Mouse (Mus musculus) liver, embryonic 14.5 days (tissue): ENCODE measurements at regions not wholly inside any gene's neighbourhood (a gene's known extent, or its start where the extent isn't known, plus 50 kb on each side); places are given as distances from the start of the nearest gene placed in this dataset.
A peak's percentile ranks its signal among the peaks of the same experiment; 100 is the strongest.

Source experiments
- ATAC-seq: fragments of 200-750 bp; cut with Nextera tagmentation; 2 replicates; pipeline ENCODE4 v1.8.0; 2017; ENCODE audit warnings: moderate number of reproducible peaks, mild to moderate bottlenecking, moderate library complexity; ENCODE audit not compliant: insufficient read depth
- DNase-seq, 3 experiments: peaks; one replicate each; pipeline ENCODE4 v3.0.0-alpha.2; 2012 to 2013; ENCODE audit warnings: low read depth in 3 of 3, low spot score in 3 of 3
- H3K27ac ChIP-seq: fragments of 300-500 bp; sonication (generic); 2 replicates; pipeline ENCODE4 v1.5.1; 2014; ENCODE audit warnings: moderate library complexity, mild to moderate bottlenecking, control low read depth, inconsistent platforms
- H3K27me3 ChIP-seq: fragments of 300-500 bp; sonication (generic); 2 replicates; pipeline ENCODE4 v1.6.1; 2014; ENCODE audit warnings: mild to moderate bottlenecking, low read length, moderate library complexity; ENCODE audit not compliant: control insufficient read depth, insufficient read depth
- H3K36me3 ChIP-seq: fragments of 300-500 bp; sonication (generic); replicated peaks from 2 replicates; pipeline ENCODE4 v1.6.1; 2014; ENCODE audit warnings: low read depth; ENCODE audit not compliant: control insufficient read depth, insufficient read depth
- H3K4me1 ChIP-seq, 2 experiments: fragments of 200-500 bp in 1 of 2; fragments of 300-500 bp in 1 of 2; sonication (generic) in 1 of 2; replicated peaks; 2 replicates each; pipeline ENCODE4 v1.6.1; 2012 to 2014; ENCODE audit warnings: antibody characterized with exemption in 1 of 2, inconsistent platforms in 1 of 2, low read length in 1 of 2; ENCODE audit not compliant: control insufficient read depth in 2 of 2, insufficient read depth in 2 of 2
- H3K4me2 ChIP-seq: fragments of 300-500 bp; sonication (generic); 2 replicates; pipeline ENCODE4 v1.6.1; 2014; ENCODE audit warnings: low read depth, mild to moderate bottlenecking, control low read depth, moderate library complexity
- H3K4me3 ChIP-seq, 2 experiments: fragments of 200-500 bp in 1 of 2; fragments of 300-500 bp in 1 of 2; sonication (generic) in 1 of 2; 2 replicates each; pipeline ENCODE4 v1.5.1; 2012 to 2014; ENCODE audit warnings: low read depth in 2 of 2, low read length in 2 of 2, mild to moderate bottlenecking in 2 of 2, control low read depth in 1 of 2, inconsistent platforms in 1 of 2, moderate library complexity in 1 of 2; ENCODE audit not compliant: insufficient read depth in 1 of 2
- H3K9ac ChIP-seq: fragments of 300-500 bp; sonication (generic); replicated peaks from 2 replicates; pipeline ENCODE4 v1.6.1; 2014; ENCODE audit warnings: mild to moderate bottlenecking, control low read depth, moderate library complexity
- H3K9me3 ChIP-seq: fragments of 300-500 bp; sonication (generic); 2 replicates; pipeline ENCODE4 v1.6.1; 2016; ENCODE audit warnings: low read length, mixed read lengths; ENCODE audit not compliant: control insufficient read depth
- CTCF ChIP-seq: IDR thresholded peaks from 2 replicates; pipeline ENCODE4 v1.5.1; 2016; ENCODE audit warnings: antibody characterized with exemption, low read depth, control low read depth
- EP300 ChIP-seq: IDR thresholded peaks from 2 replicates; pipeline ENCODE4 v1.6.1; 2016; ENCODE audit warnings: antibody characterized with exemption, low read depth
- WGBS: fragments of 180-500 bp; shearing (Covaris S2); extraction: QIAGEN DNeasy Blood & Tissue Kit; methylation state at CpG from one replicate; pipeline ENCODE4 v1.1.7; 2014; ENCODE audit not compliant: insufficient replicate concordance; 5-methylcytosine and 5-hydroxymethylcytosine counted together

GRCm38 (mm10) chr4:39695236-39695635, 245.1 kb downstream of the 1700009N14Rik start:
- H3K9me3 ChIP-seq: no peaks in the 10 kb centered on the region
- H3K4me3 ChIP-seq: no peak overlapping the region
- ATAC-seq (no peak), DNase-seq (no peak)
- TF ChIP-seq EP300 (no peak), CTCF (no peak)
- H3K36me3 ChIP-seq: no peaks in the 10 kb centered on the region
- no peaks in the 10 kb centered on the region for H3K4me1 ChIP-seq
- 27% methylated on average over 4 of the region's 4 CpGs for WGBS
- no peak overlapping the region for H3K27ac ChIP-seq
- H3K9ac ChIP-seq: no peak overlapping the region
- H3K27me3 ChIP-seq: no peaks in the 10 kb centered on the region
- H3K4me2 ChIP-seq: no peak overlapping the region

GRCm38 (mm10) chr4:39697565-39697964, 247.5 kb downstream of the 1700009N14Rik start:
- Histone ChIP-seq H3K27me3 (no peaks in the 10 kb centered on the region), H3K4me3 (no peak overlapping the region), H3K4me1 (no peaks in the 10 kb centered on the region), H3K9me3 (no peaks in the 10 kb centered on the region), H3K27ac (no peak overlapping the region), H3K4me2 (no peak overlapping the region), H3K9ac (no peak overlapping the region), H3K36me3 (no peaks in the 10 kb centered on the region)
- DNase-seq (no peak), ATAC-seq (no peak)
- WGBS: 23% methylated on average over 5 of the region's 5 CpGs
- TF ChIP-seq EP300 (no peak), CTCF (0 out of 2 replicates have a peak, but pooled peaks have one; percentile 7)

- H3K36me3 ChIP-seq: no peaks in the 10 kb centered on the region
- H3K4me2 ChIP-seq: no peak overlapping the region
- no peak overlapping the region for H3K4me3 ChIP-seq
- ATAC-seq (no peak), DNase-seq (no peak)
- no peak for TF ChIP-seq EP300
- TF ChIP-seq CTCF: no peak
- no peaks in the 10 kb centered on the region for H3K4me1 ChIP-seq
- no peaks in the 10 kb centered on the region for H3K27me3 ChIP-seq
- H3K9ac ChIP-seq: no peak overlapping the region
- H3K27ac ChIP-seq: no peak overlapping the region
- H3K9me3 ChIP-seq: no peaks in the 10 kb centered on the region
- 56% methylated on average over 2 of the region's 2 CpGs for WGBS
These were observed 249.3 kb downstream of the 1700009N14Rik start for GRCm38 (mm10) chr4:39699347-39699746.

GRCm38 (mm10) chr4:39717477-39717876, 267.4 kb downstream of the 1700009N14Rik start:
- H3K9ac ChIP-seq: no peak overlapping the region
- no peak overlapping the region for H3K27ac ChIP-seq
- no peaks in the 10 kb centered on the region for H3K36me3 ChIP-seq
- 66% methylated on average over 6 of the region's 6 CpGs for WGBS
- H3K9me3 ChIP-seq: no peaks in the 10 kb centered on the region
- no peak overlapping the region for H3K4me2 ChIP-seq
- TF ChIP-seq CTCF (no peak), EP300 (no peak)
- no peaks in the 10 kb centered on the region for H3K27me3 ChIP-seq
- ATAC-seq: no peak
- no peaks in the 10 kb centered on the region for H3K4me1 ChIP-seq
- DNase-seq: no peak
- H3K4me3 ChIP-seq: no peak overlapping the region

- no peak for ATAC-seq
- Histone ChIP-seq H3K9me3 (no peaks in the 10 kb centered on the region), H3K27me3 (no peaks in the 10 kb centered on the region), H3K4me2 (no peak overlapping the region), H3K9ac (no peak overlapping the region), H3K27ac (no peak overlapping the region), H3K4me3 (no peak overlapping the region), H3K4me1 (no peaks in the 10 kb centered on the region), H3K36me3 (no peaks in the 10 kb centered on the region)
- no peak for TF ChIP-seq CTCF
- no peak for TF ChIP-seq EP300
- 76% methylated on average over 7 of the region's 7 CpGs for WGBS
- DNase-seq: no peak
These were observed 268.6 kb downstream of the 1700009N14Rik start for GRCm38 (mm10) chr4:39718691-39719090.
